Mouse (Mus musculus) myocyte (in vitro differentiated cells): ENCODE measurements around the gene Timp4.

Experiments
- CEBPB ChIP-seq: IDR thresholded peaks from 2 replicates; pipeline ENCODE4 v1.6.1; 2011; ENCODE audit warnings: mild to moderate bottlenecking, moderate library complexity; ENCODE audit not compliant: poor library complexity, insufficient read depth, severe bottlenecking
- E2F4 ChIP-seq: IDR thresholded peaks from one replicate; pipeline ENCODE4 v1.6.1; 2011; ENCODE audit warnings: mild to moderate bottlenecking, control low read depth, moderate library complexity; ENCODE audit not compliant: insufficient read depth
- MYOD1 ChIP-seq, 3 experiments: IDR thresholded peaks; one replicate each; pipeline ENCODE4 v1.6.1; 2011; ENCODE audit warnings: control low read depth in 2 of 3, low read depth in 2 of 3, mild to moderate bottlenecking in 2 of 3, moderate library complexity in 1 of 3; ENCODE audit not compliant: insufficient read length in 2 of 3, control insufficient read depth in 1 of 3
- MYOG ChIP-seq, 3 experiments: IDR thresholded peaks; one replicate each; pipeline ENCODE4 v1.6.1; 2011; ENCODE audit warnings: control low read depth in 2 of 3, low read depth in 2 of 3, mild to moderate bottlenecking in 2 of 3; ENCODE audit not compliant: insufficient read length in 2 of 3, control insufficient read depth in 1 of 3, insufficient read depth in 1 of 3
- POLR2A ChIP-seq: IDR thresholded peaks from one replicate; pipeline ENCODE4 v1.6.1; 2011; ENCODE audit warnings: low read depth, mild to moderate bottlenecking, control low read depth, moderate library complexity; ENCODE audit not compliant: insufficient read length
- POLR2AphosphoS2 ChIP-seq: IDR thresholded peaks from one replicate; pipeline ENCODE4 v1.6.1; 2011; ENCODE audit warnings: low read depth, control low read depth; ENCODE audit not compliant: insufficient read length
- TCF12 ChIP-seq: IDR thresholded peaks from one replicate; pipeline ENCODE4 v1.6.1; 2011; ENCODE audit warnings: mild to moderate bottlenecking, control low read depth; ENCODE audit not compliant: poor library complexity, insufficient read depth, severe bottlenecking
- TCF3 ChIP-seq: IDR thresholded peaks from one replicate; pipeline ENCODE4 v1.6.1; 2011; ENCODE audit warnings: low read depth, control low read depth; ENCODE audit not compliant: insufficient read length
- USF1 ChIP-seq: IDR thresholded peaks from one replicate; pipeline ENCODE4 v1.6.1; 2011; ENCODE audit warnings: low read depth, mild to moderate bottlenecking, control low read depth, moderate library complexity

DNA sequence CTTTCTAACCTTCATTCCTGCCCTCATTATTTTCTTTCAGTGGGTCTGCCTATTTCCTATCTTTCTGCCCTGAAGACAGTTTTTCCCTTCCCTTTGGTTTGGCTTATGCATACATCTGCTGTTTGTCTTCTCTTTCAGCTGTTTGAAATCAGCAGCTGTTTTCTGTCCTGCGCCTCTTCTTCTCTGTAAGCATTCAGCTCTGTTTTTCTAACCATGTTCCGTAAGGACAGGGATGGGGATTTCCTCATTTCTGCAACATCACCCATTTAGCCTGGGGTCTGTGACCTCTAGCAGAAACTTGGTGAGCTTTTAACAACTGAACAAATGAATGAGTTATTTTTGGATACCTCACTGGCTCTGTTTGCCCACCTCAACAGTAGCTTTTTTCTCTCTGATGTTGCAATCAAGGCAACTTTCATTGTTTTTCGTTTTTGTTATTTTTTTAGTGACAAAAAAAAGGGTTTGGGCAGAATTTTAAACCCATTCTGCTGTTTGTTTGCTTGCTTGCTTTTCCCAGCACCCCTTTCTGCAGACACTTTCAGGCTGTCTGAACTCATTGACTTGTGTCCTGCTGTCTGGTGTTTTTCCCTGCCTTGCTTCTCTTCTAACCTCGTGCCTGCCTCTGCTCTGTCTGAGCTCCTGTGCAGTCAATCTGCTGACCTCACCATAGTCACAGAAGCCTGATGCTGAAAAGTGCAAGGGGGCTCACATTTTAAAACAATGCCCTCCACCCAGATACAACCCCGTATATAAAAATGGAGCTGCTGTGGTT lies 39.7 kb downstream of the Timp4 start:
- TF ChIP-seq MYOG (IDR thresholded peaks at IDR 0.05; ENCODE audit: control insufficient read depth in 1 of 3, insufficient read depth in 1 of 3, insufficient read length in 2 of 3, low read depth in 2 of 3) (no peak), POLR2AphosphoS2 (no peak), E2F4 (no peak), TCF12 (no peak), CEBPB (no peak), POLR2A (no peak), TCF3 (no peak), USF1 (no peak), MYOD1 (IDR thresholded peaks at IDR 0.05; ENCODE audit: control insufficient read depth in 1 of 3, insufficient read length in 2 of 3, low read depth in 2 of 3) (no peak)
